Mouse (Mus musculus): Measurements from ENCODE around the gene Alg9. TPM values are rescaled to one million over a fixed set of nuclear protein-coding genes. Genes with fewer than 3 reads are reported as not detected.

The Alg9 gene
- polyA plus RNA-seq, 1 experiment from 2014 or later: 19.8 TPM

GRCm38 (mm10) chr9:50867015-50867414 is 92.2 kb downstream of the Alg9 start:
- H3K4me1 ChIP-seq (replicated peaks; ENCODE audit: control insufficient read depth, insufficient read depth): no peaks in the 10 kb centered on the region; the same call in 1 of the 2 replicates
- no peaks in the 10 kb centered on the region for H3K27me3 ChIP-seq (ENCODE audit: control insufficient read depth, insufficient read depth, low read length)
- H3K4me2 ChIP-seq (replicated peaks; ENCODE audit: low read depth): no peak overlapping the region
- no peak for TF ChIP-seq CTCF (IDR thresholded peaks at IDR 0.05; ENCODE audit: low read depth)
- TF ChIP-seq EP300 (optimal IDR thresholded peaks at IDR 0.05): no peak
- H3K9ac ChIP-seq (ENCODE audit: low read length): no peak overlapping the region
- 81% methylated on average over 6 of the region's 6 CpGs for WGBS
- DNase-seq (ENCODE audit: low spot score) (no peak), ATAC-seq (ENCODE audit: low FRiP score, low TSS enrichment) (no peak)
- no peak overlapping the region for H3K27ac ChIP-seq (replicated peaks)
- no peaks in the 10 kb centered on the region for H3K9me3 ChIP-seq (ENCODE audit: control insufficient read depth, low read length)
- H3K36me3 ChIP-seq (ENCODE audit: control insufficient read depth, insufficient read depth, low read length): peaks cover 26% of the 10 kb centered on the region
- H3K4me3 ChIP-seq (ENCODE audit: low read depth, low read length): no peak overlapping the region

- no peak for DNase-seq (ENCODE audit: low spot score)
- TF ChIP-seq EP300 (optimal IDR thresholded peaks at IDR 0.05): no peak
- no peak for TF ChIP-seq CTCF (IDR thresholded peaks at IDR 0.05; ENCODE audit: low read depth)
Observed at GRCm38 (mm10) chr9:50868182-50868581, 93.4 kb downstream of the Alg9 start.

GRCm38 (mm10) chr9:50873210-50873609 is 98.4 kb downstream of the Alg9 start:
- Histone ChIP-seq H3K9me3 (ENCODE audit: control insufficient read depth, low read length) (no peaks in the 10 kb centered on the region), H3K4me1 (replicated peaks; ENCODE audit: control insufficient read depth, insufficient read depth) (no peaks in the 10 kb centered on the region), H3K27me3 (ENCODE audit: control insufficient read depth, insufficient read depth, low read length) (no peaks in the 10 kb centered on the region), H3K36me3 (ENCODE audit: control insufficient read depth, insufficient read depth, low read length) (peaks cover 30% of the 10 kb centered on the region), H3K4me2 (replicated peaks; ENCODE audit: low read depth) (no peak overlapping the region), H3K27ac (replicated peaks) (no peak overlapping the region), H3K4me3 (ENCODE audit: low read depth, low read length) (no peak overlapping the region), H3K9ac (ENCODE audit: low read length) (no peak overlapping the region)
- ATAC-seq (ENCODE audit: low FRiP score, low TSS enrichment): no peak
- WGBS: 79% methylated on average over 9 of the region's 9 CpGs
- TF ChIP-seq CTCF (IDR thresholded peaks at IDR 0.05; ENCODE audit: low read depth): no peak
- no peak for TF ChIP-seq EP300 (optimal IDR thresholded peaks at IDR 0.05)
- no peak for DNase-seq (ENCODE audit: low spot score)

More at GRCm38 (mm10) chr9:50868182-50868581, 93.4 kb downstream of the Alg9 start:
- Histone ChIP-seq H3K4me2 (replicated peaks; ENCODE audit: low read depth) (no peak overlapping the region), H3K9ac (ENCODE audit: low read length) (no peak overlapping the region), H3K4me1 (replicated peaks; ENCODE audit: control insufficient read depth, insufficient read depth) (no peaks in the 10 kb centered on the region; the same call in 1 of the 2 replicates), H3K27ac (replicated peaks) (no peak overlapping the region), H3K9me3 (ENCODE audit: control insufficient read depth, low read length) (no peaks in the 10 kb centered on the region), H3K36me3 (ENCODE audit: control insufficient read depth, insufficient read depth, low read length) (peaks cover 26% of the 10 kb centered on the region), H3K27me3 (ENCODE audit: control insufficient read depth, insufficient read depth, low read length) (no peaks in the 10 kb centered on the region), H3K4me3 (ENCODE audit: low read depth, low read length) (no peak overlapping the region)
- WGBS: 92% methylated on average over 2 of the region's 2 CpGs
- no peak for ATAC-seq (ENCODE audit: low FRiP score, low TSS enrichment)

- H3K4me2 ChIP-seq (replicated peaks; ENCODE audit: low read depth): no peak overlapping the region
- no peak for TF ChIP-seq EP300 (optimal IDR thresholded peaks at IDR 0.05)
- no peak for TF ChIP-seq CTCF (IDR thresholded peaks at IDR 0.05; ENCODE audit: low read depth)
- no peak overlapping the region for H3K4me3 ChIP-seq (ENCODE audit: low read depth, low read length)
- H3K9ac ChIP-seq (ENCODE audit: low read length): no peak overlapping the region
- DNase-seq (ENCODE audit: low spot score) (no peak), ATAC-seq (ENCODE audit: low FRiP score, low TSS enrichment) (no peak)
- 77% methylated on average over 6 of the region's 6 CpGs for WGBS
- no peaks in the 10 kb centered on the region for H3K4me1 ChIP-seq (replicated peaks; ENCODE audit: control insufficient read depth, insufficient read depth)
- H3K36me3 ChIP-seq (ENCODE audit: control insufficient read depth, insufficient read depth, low read length): peaks cover 30% of the 10 kb centered on the region
- H3K27me3 ChIP-seq (ENCODE audit: control insufficient read depth, insufficient read depth, low read length): no peaks in the 10 kb centered on the region
- 0 out of 2 replicates have a peak overlapping the region, but pooled peaks have one; percentile 18 for H3K27ac ChIP-seq (replicated peaks)
- no peaks in the 10 kb centered on the region for H3K9me3 ChIP-seq (ENCODE audit: control insufficient read depth, low read length)
Observed at GRCm38 (mm10) chr9:50874031-50874430, 99.2 kb downstream of the Alg9 start.

GRCm38 (mm10) chr9:50875470-50875869 is 100.7 kb downstream of the Alg9 start:
- ATAC-seq (ENCODE audit: low FRiP score, low TSS enrichment) (no peak), DNase-seq (ENCODE audit: low spot score) (no peak)
- no peak overlapping the region for H3K27ac ChIP-seq (replicated peaks)
- no peak overlapping the region for H3K9ac ChIP-seq (ENCODE audit: low read length)
- H3K9me3 ChIP-seq (ENCODE audit: control insufficient read depth, low read length): no peaks in the 10 kb centered on the region
- no peaks in the 10 kb centered on the region for H3K27me3 ChIP-seq (ENCODE audit: control insufficient read depth, insufficient read depth, low read length)
- 88% methylated on average over 4 of the region's 4 CpGs for WGBS
- no peak overlapping the region for H3K4me3 ChIP-seq (ENCODE audit: low read depth, low read length)
- H3K4me1 ChIP-seq (replicated peaks; ENCODE audit: control insufficient read depth, insufficient read depth): no peaks in the 10 kb centered on the region
- no peak for TF ChIP-seq EP300 (optimal IDR thresholded peaks at IDR 0.05)
- TF ChIP-seq CTCF (IDR thresholded peaks at IDR 0.05; ENCODE audit: low read depth): no peak
- peaks cover 37% of the 10 kb centered on the region for H3K36me3 ChIP-seq (ENCODE audit: control insufficient read depth, insufficient read depth, low read length)
- H3K4me2 ChIP-seq (replicated peaks; ENCODE audit: low read depth): no peak overlapping the region

- H3K27ac ChIP-seq (replicated peaks): no peak overlapping the region
- H3K9ac ChIP-seq (ENCODE audit: low read length): no peak overlapping the region
- no peak overlapping the region for H3K4me2 ChIP-seq (replicated peaks; ENCODE audit: low read depth)
- H3K4me3 ChIP-seq (ENCODE audit: low read depth, low read length): no peak overlapping the region
- WGBS: 94% methylated on average over 3 of the region's 3 CpGs
- TF ChIP-seq EP300 (optimal IDR thresholded peaks at IDR 0.05) (no peak), CTCF (IDR thresholded peaks at IDR 0.05; ENCODE audit: low read depth) (no peak)
- no peaks in the 10 kb centered on the region for H3K4me1 ChIP-seq (replicated peaks; ENCODE audit: control insufficient read depth, insufficient read depth)
- DNase-seq (ENCODE audit: low spot score) (no peak), ATAC-seq (ENCODE audit: low FRiP score, low TSS enrichment) (no peak)
- H3K9me3 ChIP-seq (ENCODE audit: control insufficient read depth, low read length): no peaks in the 10 kb centered on the region
- no peaks in the 10 kb centered on the region for H3K27me3 ChIP-seq (ENCODE audit: control insufficient read depth, insufficient read depth, low read length)
- H3K36me3 ChIP-seq (ENCODE audit: control insufficient read depth, insufficient read depth, low read length): peaks cover 29% of the 10 kb centered on the region
Observed at GRCm38 (mm10) chr9:50876287-50876686, 101.5 kb downstream of the Alg9 start.
